Mouse (Mus musculus) lung, embryonic 16.5 days (tissue): ENCODE measurements around the gene Tubgcp2. TPM values are rescaled to one million over a fixed set of nuclear protein-coding genes. Genes with fewer than 3 reads are reported as not detected.

Experiments used
- ATAC-seq: fragments of 200-750 bp; cut with Nextera tagmentation; 2 replicates; pipeline ENCODE4 v1.8.0; 2017; ENCODE audit warnings: low read depth, mild to moderate bottlenecking, moderate library complexity
- H3K27ac ChIP-seq: fragments of 300-500 bp; sonication (generic); 2 replicates; pipeline ENCODE4 v1.5.1; 2014; ENCODE audit warnings: mild to moderate bottlenecking, control low read depth, low read length
- H3K27me3 ChIP-seq: fragments of 300-500 bp; sonication (generic); 2 replicates; pipeline ENCODE4 v1.6.1; 2014; ENCODE audit warnings: low read depth, low read length, mixed read lengths; ENCODE audit not compliant: control insufficient read depth, insufficient read depth
- H3K36me3 ChIP-seq: fragments of 300-500 bp; sonication (generic); 2 replicates; pipeline ENCODE4 v1.6.1; 2014; ENCODE audit warnings: low read length; ENCODE audit not compliant: control insufficient read depth, insufficient read depth
- H3K4me1 ChIP-seq: fragments of 300-500 bp; sonication (generic); replicated peaks from 2 replicates; pipeline ENCODE4 v1.6.1; 2014; ENCODE audit warnings: low read length, mixed read lengths; ENCODE audit not compliant: control insufficient read depth, insufficient read depth
- H3K4me2 ChIP-seq: fragments of 300-500 bp; sonication (generic); 2 replicates; pipeline ENCODE4 v1.6.1; 2014; ENCODE audit warnings: low read depth, low read length, control low read depth
- H3K4me3 ChIP-seq: fragments of 300-500 bp; sonication (generic); 2 replicates; pipeline ENCODE4 v1.5.1; 2014; ENCODE audit warnings: mild to moderate bottlenecking, low read length, control low read depth
- H3K9ac ChIP-seq: fragments of 300-500 bp; sonication (generic); 2 replicates; pipeline ENCODE4 v1.6.1; 2014; ENCODE audit warnings: low read length, control low read depth
- H3K9me3 ChIP-seq: fragments of 300-500 bp; sonication (generic); 2 replicates; pipeline ENCODE4 v1.6.1; 2016; ENCODE audit warnings: low read length; ENCODE audit not compliant: control insufficient read depth
- WGBS: fragments of 180-500 bp; shearing (Covaris S2); extraction: QIAGEN DNeasy Blood & Tissue Kit; methylation state at CpG from one replicate; pipeline ENCODE4 v1.1.7; 2014; 5-methylcytosine and 5-hydroxymethylcytosine counted together
- polyA plus RNA-seq: library from polyadenylated mRNA; unstranded; fragments of >200 nt; fragmentation: Nextera tagmentation; extraction: Ambion mirVana; gene quantifications from 2 replicates; pipeline ENCODE4 v1.2.1, GENCODE M21; 2015

The Tubgcp2 gene
- polyA plus RNA-seq, result 50.5 and 50.6 TPM in 2 replicates

DNA sequence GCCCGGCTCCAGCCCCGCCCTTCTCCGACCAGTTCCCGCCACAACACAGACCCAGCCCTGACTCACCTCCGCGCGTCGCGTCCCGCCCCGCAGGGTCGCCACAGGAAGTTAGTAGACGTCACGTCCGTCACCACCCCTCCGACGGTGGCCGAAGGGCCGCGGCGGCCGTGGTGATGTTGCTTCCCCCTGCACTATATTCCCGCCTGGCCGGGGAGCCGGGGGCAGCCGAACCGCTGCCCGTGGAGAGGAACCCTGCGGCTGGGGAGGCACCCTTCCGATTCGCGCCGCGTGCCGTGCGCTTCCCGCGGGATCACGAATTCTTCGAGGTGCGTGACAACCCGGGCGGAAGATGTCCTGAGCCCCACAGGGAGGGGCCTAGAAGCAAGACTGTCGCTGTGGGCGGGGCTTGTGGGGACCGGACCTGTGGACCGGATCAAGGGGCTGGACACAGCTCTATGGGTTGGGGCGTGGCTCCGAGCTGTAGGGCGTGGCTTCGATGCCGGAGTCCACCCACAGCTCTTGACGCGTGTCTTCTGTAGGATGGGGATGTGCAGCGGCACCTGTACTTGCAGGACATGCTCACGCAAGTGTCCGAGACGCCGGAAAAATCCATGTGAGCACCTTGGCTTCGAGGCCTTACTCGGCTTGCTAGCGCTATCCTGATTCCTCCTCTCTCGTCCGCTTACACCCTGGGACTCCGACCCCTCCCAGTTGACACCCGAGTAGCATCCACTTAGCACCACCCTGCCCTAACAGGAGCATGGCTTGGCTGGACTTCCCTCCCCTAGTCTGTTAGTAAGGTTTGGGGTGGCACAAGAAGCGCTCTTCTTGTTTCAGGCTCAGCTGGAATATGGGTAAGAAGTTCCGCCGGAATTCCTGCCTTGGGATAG, at the start of gene Tubgcp2, which contains the start of gene Zfp511:
Tubgcp2 (minus strand) TSS at position 389 of the 890 bp plus-strand sequence.
Zfp511 (plus strand) TSS at position 111 of the 890 bp plus-strand sequence.
- H3K4me1 ChIP-seq, result peaks cover 15% of the 10 kb centered on the region
- peak within 1 kb of the TSS; percentile 92 for H3K27ac ChIP-seq
- H3K9ac ChIP-seq, result peak within 1 kb of the TSS; percentile 87
- H3K36me3 ChIP-seq, result peaks cover 14% of the 10 kb centered on the region
- H3K9me3 ChIP-seq, result no peaks in the 10 kb centered on the region
- peak; percentile 99 for ATAC-seq
- H3K4me3 ChIP-seq, result peak within 1 kb of the TSS; percentile 96
- H3K4me2 ChIP-seq, result peak within 1 kb of the TSS; percentile 97
- H3K27me3 ChIP-seq, result no peaks in the 10 kb centered on the region
- under 1% methylated on average over 69 of the region's 69 CpGs for WGBS

GRCm38 (mm10) chr7:140082242-140082678, 45.8 kb upstream of the Tubgcp2 start, which contains the start of gene Caly:
Caly (minus strand) TSS chr7:140082548.
- peaks cover 39% of the 10 kb centered on the region for H3K27me3 ChIP-seq
- H3K9ac ChIP-seq, result no peak within 1 kb of the TSS
- no peak within 1 kb of the TSS for H3K4me2 ChIP-seq
- 4% methylated on average over 18 of the region's 18 CpGs for WGBS
- no peak within 1 kb of the TSS for H3K27ac ChIP-seq
- no peaks in the 10 kb centered on the region for H3K36me3 ChIP-seq
- H3K9me3 ChIP-seq, result no peaks in the 10 kb centered on the region
- H3K4me3 ChIP-seq, result no peak within 1 kb of the TSS
- ATAC-seq, result no peak
- H3K4me1 ChIP-seq, result no peaks in the 10 kb centered on the region; the same call in 1 of the 2 replicates

DNA sequence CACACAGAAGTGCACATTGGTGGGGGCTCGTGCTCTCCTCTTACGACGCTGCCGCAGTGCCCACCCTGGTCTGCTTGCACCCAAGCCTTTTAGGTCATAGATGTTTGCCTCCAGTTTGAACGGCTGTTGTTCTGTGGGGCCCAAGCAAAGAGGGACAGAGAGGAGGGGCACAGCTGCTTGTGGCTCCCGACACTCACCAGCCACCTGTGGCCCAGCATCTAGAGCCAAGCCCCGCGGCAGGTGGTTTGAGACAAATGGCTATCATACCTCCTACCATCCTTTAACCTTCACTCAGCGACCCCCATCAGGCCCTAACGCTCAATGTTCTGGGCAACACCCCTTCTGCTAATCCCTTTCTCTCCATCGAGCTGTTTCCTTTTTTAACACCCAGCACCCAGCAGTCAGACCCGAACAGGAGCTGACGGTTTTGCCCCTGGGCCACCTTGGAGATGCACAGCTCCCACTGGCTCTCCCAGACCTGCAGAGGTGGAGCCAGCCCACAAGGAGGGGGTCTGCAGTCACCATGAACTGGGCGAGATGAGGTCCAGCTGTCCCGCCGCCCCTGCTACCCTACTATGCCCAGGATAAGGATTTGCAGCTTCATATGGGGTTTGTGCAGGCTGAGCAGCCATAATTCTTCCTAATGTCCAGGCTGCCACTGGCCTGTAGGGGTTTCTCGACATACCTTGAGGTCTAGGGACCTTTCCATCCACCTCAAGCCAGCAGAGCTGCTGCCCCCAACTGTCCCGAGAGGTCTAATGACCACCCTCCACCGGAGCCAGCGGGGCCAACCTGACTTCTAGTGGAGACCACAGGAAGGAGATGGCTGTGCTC, 45.2 kb upstream of the Tubgcp2 start:
- H3K27me3 ChIP-seq, result peaks cover 39% of the 10 kb centered on the region

GRCm38 (mm10) chr7:140080503-140081156, 44.2 kb upstream of the Tubgcp2 start:
- no peaks in the 10 kb centered on the region for H3K36me3 ChIP-seq
- no peak overlapping the region for H3K27ac ChIP-seq
- H3K27me3 ChIP-seq, result peaks cover 39% of the 10 kb centered on the region
- H3K4me1 ChIP-seq, result no peaks in the 10 kb centered on the region; the same call in 1 of the 2 replicates
- no peaks in the 10 kb centered on the region for H3K9me3 ChIP-seq
- H3K9ac ChIP-seq, result no peak overlapping the region
- 3% methylated on average over 24 of the region's 24 CpGs for WGBS
- peak; percentile 77 for ATAC-seq
- H3K4me3 ChIP-seq, result peak overlapping the region; percentile 17
- H3K4me2 ChIP-seq, result peak overlapping the region; percentile 37

More for the DNA sequence above, 45.2 kb upstream of the Tubgcp2 start:
- Histone ChIP-seq H3K4me2 (no peak overlapping the region), H3K4me3 (no peak overlapping the region), H3K36me3 (no peaks in the 10 kb centered on the region), H3K9me3 (no peaks in the 10 kb centered on the region), H3K9ac (no peak overlapping the region), H3K27ac (no peak overlapping the region), H3K4me1 (no peaks in the 10 kb centered on the region; the same call in 1 of the 2 replicates)
- WGBS, result 18% methylated on average over 20 of the region's 20 CpGs
- ATAC-seq, result no peak

DNA sequence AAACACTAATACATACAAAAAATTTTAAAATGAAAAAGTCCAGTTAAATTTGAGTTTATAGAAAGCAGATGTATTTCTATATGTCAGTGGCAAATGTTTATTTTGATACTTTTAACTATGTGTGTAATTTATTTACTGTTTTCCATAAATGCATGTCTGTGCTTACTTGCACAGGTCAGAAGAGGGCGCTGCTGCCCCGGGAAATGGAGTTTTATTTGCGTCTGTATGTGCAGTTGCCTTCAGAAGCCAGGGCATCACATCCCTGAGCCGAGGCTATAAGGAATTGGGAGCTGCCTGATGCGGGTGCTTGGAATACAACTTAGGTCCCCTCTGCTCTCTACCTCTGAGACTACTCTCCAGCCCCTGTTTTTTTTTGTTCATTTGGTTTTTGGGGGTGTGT, 42.2 kb upstream of the Tubgcp2 start:
- Histone ChIP-seq H3K9me3 (no peaks in the 10 kb centered on the region), H3K27me3 (peaks cover 39% of the 10 kb centered on the region), H3K4me2 (no peak overlapping the region), H3K27ac (no peak overlapping the region), H3K36me3 (no peaks in the 10 kb centered on the region), H3K9ac (no peak overlapping the region), H3K4me3 (no peak overlapping the region), H3K4me1 (no peaks in the 10 kb centered on the region; the same call in 1 of the 2 replicates)
- WGBS, result 4% methylated on average over 5 of the region's 5 CpGs
- no peak for ATAC-seq

DNA sequence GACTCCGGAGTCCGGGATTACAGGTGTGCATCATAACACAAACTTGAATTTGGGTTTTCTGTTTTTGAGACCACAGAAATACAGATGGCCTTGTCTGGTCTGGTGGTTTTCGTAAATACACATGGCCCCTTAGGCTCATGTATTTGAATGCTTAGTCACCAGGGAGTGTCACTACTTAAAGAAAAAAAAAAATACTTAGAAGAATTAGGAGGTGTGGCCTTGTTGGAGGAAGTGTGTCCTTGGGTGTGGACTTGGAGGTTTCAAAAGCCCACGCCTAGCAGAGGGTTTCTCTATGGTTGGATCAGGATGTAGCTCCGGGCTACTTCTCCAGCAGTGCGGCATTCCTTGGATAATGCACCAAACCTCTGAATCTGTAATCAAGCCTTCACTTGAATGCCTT, 41.2 kb upstream of the Tubgcp2 start:
- WGBS, result 65% methylated on average over 6 of the region's 6 CpGs
- no peaks in the 10 kb centered on the region for H3K9me3 ChIP-seq
- no peak overlapping the region for H3K27ac ChIP-seq
- H3K36me3 ChIP-seq, result no peaks in the 10 kb centered on the region
- no peak overlapping the region for H3K4me3 ChIP-seq
- peaks cover 37% of the 10 kb centered on the region for H3K27me3 ChIP-seq
- no peak for ATAC-seq
- H3K9ac ChIP-seq, result no peak overlapping the region
- H3K4me1 ChIP-seq, result no peaks in the 10 kb centered on the region; the same call in 1 of the 2 replicates
- no peak overlapping the region for H3K4me2 ChIP-seq

DNA sequence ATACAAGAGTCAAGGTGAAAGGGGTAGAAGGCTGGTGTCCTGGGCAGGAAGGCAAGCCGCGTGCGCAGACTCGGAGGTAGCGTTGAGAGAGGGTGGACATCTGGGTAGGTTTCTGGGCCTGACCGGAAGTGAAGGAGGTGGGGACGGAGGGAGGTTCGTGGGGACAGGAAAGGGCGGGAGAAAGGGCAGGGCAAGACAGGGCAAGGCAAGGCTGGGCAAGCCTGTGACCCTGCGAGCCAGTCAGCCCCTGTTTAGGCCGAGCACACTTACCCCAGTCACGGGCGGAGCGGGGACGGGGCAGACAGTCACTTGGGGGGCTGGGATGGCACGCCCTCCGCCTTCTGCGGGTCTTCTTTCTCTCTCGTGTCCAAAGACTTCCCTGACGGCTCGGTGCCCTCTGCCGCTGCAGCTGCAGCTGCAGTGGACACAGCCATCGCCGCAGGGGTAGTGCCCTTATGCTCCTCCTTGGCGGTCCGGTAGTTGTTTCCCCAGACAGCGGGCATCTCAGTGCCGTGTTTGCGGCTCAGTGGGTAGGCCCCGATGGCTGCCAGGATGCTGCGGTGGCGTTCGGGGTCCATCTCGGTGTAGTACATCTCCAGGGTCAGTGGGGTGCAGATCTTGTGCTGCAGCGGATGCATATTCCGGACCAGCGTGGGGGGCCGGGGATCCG, 33.7 kb upstream of the Tubgcp2 start:
- no peak overlapping the region for H3K27ac ChIP-seq
- peak overlapping the region; percentile 54; the same call in 1 of the 2 replicates for H3K9ac ChIP-seq
- H3K9me3 ChIP-seq, result no peaks in the 10 kb centered on the region
- H3K4me1 ChIP-seq, result no peaks in the 10 kb centered on the region
- WGBS, result 20% methylated on average over 35 of the region's 39 CpGs
- H3K36me3 ChIP-seq, result no peaks in the 10 kb centered on the region
- peak overlapping the region; percentile 38 for H3K4me3 ChIP-seq
- H3K27me3 ChIP-seq, result peaks cover 6% of the 10 kb centered on the region
- H3K4me2 ChIP-seq, result peak overlapping the region; percentile 58
- ATAC-seq, result peak; percentile 59

DNA sequence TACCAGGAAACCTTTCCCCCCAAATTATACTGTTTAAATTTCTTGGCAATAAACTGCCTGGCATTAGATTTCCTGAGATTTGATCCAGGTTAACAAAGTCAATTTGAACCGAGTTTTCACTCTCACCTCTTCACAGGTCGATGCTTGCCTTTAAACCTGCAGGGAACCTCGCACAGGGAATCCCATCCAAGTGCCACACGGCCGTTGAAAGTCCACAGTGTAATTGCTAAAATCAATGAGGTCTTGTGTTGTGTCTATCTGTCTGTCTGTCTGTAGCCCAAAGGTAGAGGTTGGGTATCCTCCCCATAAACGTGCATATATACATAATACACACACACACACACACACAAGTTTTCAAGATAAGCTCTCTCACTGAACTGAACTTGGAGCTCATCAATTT, 30.9 kb upstream of the Tubgcp2 start:
- H3K27me3 ChIP-seq, result peaks cover 19% of the 10 kb centered on the region

More for the DNA sequence above, 30.9 kb upstream of the Tubgcp2 start:
- Histone ChIP-seq H3K36me3 (no peaks in the 10 kb centered on the region), H3K9me3 (no peaks in the 10 kb centered on the region), H3K27ac (no peak overlapping the region), H3K9ac (no peak overlapping the region), H3K4me2 (no peak overlapping the region), H3K4me1 (no peaks in the 10 kb centered on the region), H3K4me3 (no peak overlapping the region)
- 57% methylated on average over 6 of the region's 6 CpGs for WGBS
- ATAC-seq, result no peak
